Mouse (Mus musculus) cerebellum, adult 2 months (tissue): Measurements from ENCODE around the gene Lmbr1l.

Source experiments
- CTCF ChIP-seq: fragments of 200-500 bp; IDR thresholded peaks from 2 replicates; pipeline ENCODE4 v1.5.1; 2011; ENCODE audit warnings: low read depth, mild to moderate bottlenecking, control low read depth, low read length, moderate library complexity, borderline replicate concordance; ENCODE audit not compliant: insufficient read depth
- POLR2A ChIP-seq: fragments of 200-500 bp; IDR thresholded peaks from 2 replicates; pipeline ENCODE4 v1.6.1; 2011; ENCODE audit warnings: low read length, control low read depth, borderline replicate concordance; ENCODE audit not compliant: insufficient read depth

DNA sequence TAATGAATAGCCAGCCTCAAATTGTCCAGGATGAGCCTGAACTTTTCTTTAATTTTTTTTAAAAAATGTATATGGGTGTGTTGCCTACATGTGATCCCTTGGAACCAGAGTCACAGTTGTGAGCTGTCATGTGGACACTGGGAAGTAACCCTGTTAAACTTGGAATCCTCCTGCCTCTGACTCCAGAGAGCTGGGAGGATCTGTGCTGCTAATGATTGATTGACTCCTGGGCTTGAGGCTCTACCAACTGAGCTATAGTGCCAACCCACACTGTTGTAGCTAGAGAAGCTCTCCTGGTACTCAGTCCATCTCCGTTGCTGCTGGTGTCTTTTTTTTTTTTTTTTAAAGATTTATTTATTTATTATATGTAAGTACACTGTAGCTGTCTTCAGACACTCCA, 33.9 kb downstream of the Lmbr1l start:
- TF ChIP-seq CTCF, result no peak
- no peak for TF ChIP-seq POLR2A
